Mouse (Mus musculus) ES-Bruce4 (cell line): ENCODE measurements around the gene Nudcd3. TPM values are rescaled to one million over a fixed set of nuclear protein-coding genes. Genes with fewer than 3 reads are reported as not detected.
"Not testable (repeated sequence)": the region's sequence is repeated elsewhere in the genome, so short reads cannot be mapped to it uniquely, and the experiment has no call there.

Experiments
- H3K27ac ChIP-seq: 2 replicates; pipeline ENCODE4 v1.5.1; 2012; ENCODE audit warnings: low read length, inconsistent platforms; ENCODE audit not compliant: insufficient read depth
- H3K27me3 ChIP-seq: 2 replicates; pipeline ENCODE4 v1.6.1; 2012; ENCODE audit warnings: mild to moderate bottlenecking, low read length, inconsistent platforms; ENCODE audit not compliant: control insufficient read depth, poor library complexity, insufficient read depth, severe bottlenecking
- H3K36me3 ChIP-seq: 2 replicates; pipeline ENCODE4 v1.6.1; 2012; ENCODE audit warnings: inconsistent platforms, mild to moderate bottlenecking, low read length, moderate library complexity; ENCODE audit not compliant: control insufficient read depth, poor library complexity, insufficient read depth, severe bottlenecking
- H3K4me1 ChIP-seq: one replicate; pipeline ENCODE4 v1.8.1; 2011; ENCODE audit warnings: low read length; ENCODE audit not compliant: control insufficient read depth, insufficient read depth
- H3K4me3 ChIP-seq: 2 replicates; pipeline ENCODE4 v1.5.1; 2011; ENCODE audit warnings: low read depth, mild to moderate bottlenecking, low read length
- H3K9ac ChIP-seq: 2 replicates; pipeline ENCODE4 v1.6.1; 2012; ENCODE audit warnings: low read depth, mild to moderate bottlenecking, inconsistent platforms; ENCODE audit not compliant: poor library complexity, severe bottlenecking
- H3K9me3 ChIP-seq: replicated peaks from 2 replicates; pipeline ENCODE4 v1.6.1; 2012; ENCODE audit warnings: mild to moderate bottlenecking, low read length, inconsistent platforms; ENCODE audit not compliant: control insufficient read depth, poor library complexity, insufficient read depth, severe bottlenecking
- CTCF ChIP-seq: IDR thresholded peaks from one replicate; pipeline ENCODE4 v1.8.1; 2011; ENCODE audit warnings: low read depth, low read length
- EP300 ChIP-seq: IDR thresholded peaks from 2 replicates; pipeline ENCODE4 v1.6.1; 2011; ENCODE audit warnings: low read depth, low read length; ENCODE audit not compliant: insufficient read depth
- POLR2A ChIP-seq: IDR thresholded peaks from one replicate; pipeline ENCODE4 v1.8.1; 2011; ENCODE audit warnings: low read length; ENCODE audit not compliant: insufficient read depth
- polyA plus RNA-seq: library from polyadenylated mRNA; stranded (reverse); fragments of >200 nt; gene quantifications from 2 replicates; pipeline ENCODE4 v1.2.4, GENCODE M21; 2011; ENCODE audit warnings: low read depth; ENCODE audit not compliant: missing spikeins, insufficient read depth, insufficient read length

Gene Nudcd3
- polyA plus RNA-seq, 1 experiment, result 78.2 TPM

DNA sequence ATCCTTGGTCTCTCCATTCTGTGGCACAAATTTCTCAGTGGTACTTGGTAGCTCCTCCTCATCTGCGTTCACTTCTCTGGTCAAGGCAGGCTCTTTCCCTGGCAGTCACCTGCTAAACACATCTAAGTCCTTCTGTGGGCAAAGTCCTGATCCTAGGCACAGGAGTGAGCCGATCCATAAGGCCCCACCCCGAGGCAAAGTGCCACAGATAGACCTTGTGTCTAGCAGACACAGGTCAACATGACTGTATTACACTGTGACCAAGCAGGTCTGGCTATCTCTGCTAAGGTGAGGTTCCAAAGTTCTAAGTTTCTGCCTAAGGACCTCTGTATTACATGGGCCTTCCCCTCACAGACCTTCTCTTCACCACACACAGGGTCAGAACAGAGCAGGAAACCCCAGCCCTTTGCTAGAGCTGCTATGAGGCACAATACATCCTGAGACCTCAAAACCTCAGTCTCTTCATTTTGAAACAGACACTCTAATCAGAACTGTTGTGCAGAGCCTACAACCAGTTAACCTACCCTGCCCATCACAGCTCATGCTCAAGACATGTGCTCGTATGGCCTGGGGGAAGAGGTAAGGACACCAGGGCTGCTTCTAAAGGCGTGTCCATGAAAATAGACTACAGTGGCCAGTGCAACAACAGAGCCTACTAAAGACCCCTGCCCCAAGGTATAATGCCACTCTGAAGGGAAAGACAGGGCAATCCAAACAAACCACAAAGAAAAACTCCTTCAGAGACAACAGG is 88.3 kb downstream of the Nudcd3 start:
- Histone ChIP-seq H3K4me3 (no peak overlapping the region), H3K4me1 (no peaks in the 10 kb centered on the region), H3K9me3 (no peaks in the 10 kb centered on the region), H3K27ac (no peak overlapping the region), H3K27me3 (no peaks in the 10 kb centered on the region), H3K36me3 (peaks cover 32% of the 10 kb centered on the region), H3K9ac (no peak overlapping the region)
- TF ChIP-seq POLR2A (no peak), EP300 (no peak), CTCF (no peak)

DNA sequence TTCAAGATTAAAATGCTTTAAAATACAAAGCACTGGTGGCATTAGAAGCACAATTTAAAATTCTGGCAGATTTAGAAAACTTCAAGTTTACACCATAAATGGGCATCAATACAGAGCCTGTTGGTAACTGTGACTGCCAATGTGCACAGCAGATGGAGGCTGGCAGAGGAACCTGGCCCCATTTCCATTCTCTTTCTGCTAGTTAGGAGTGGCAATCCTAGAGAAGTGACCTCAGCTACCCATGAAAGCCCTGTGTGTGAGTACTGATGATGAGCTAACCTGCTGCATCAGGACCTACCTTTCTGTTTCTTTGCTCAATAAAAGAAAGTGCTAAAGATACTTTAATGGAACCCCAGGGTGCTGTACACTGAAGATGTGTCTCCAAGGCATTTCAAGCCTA is 90.2 kb downstream of the Nudcd3 start:
- no peak overlapping the region for H3K27ac ChIP-seq
- no peak overlapping the region for H3K9ac ChIP-seq
- H3K9me3 ChIP-seq, result no peaks in the 10 kb centered on the region
- TF ChIP-seq CTCF (no peak), EP300 (no peak), POLR2A (no peak)
- H3K27me3 ChIP-seq, result no peaks in the 10 kb centered on the region
- no peaks in the 10 kb centered on the region for H3K4me1 ChIP-seq
- H3K4me3 ChIP-seq, result no peak overlapping the region
- H3K36me3 ChIP-seq, result peaks cover 40% of the 10 kb centered on the region

DNA sequence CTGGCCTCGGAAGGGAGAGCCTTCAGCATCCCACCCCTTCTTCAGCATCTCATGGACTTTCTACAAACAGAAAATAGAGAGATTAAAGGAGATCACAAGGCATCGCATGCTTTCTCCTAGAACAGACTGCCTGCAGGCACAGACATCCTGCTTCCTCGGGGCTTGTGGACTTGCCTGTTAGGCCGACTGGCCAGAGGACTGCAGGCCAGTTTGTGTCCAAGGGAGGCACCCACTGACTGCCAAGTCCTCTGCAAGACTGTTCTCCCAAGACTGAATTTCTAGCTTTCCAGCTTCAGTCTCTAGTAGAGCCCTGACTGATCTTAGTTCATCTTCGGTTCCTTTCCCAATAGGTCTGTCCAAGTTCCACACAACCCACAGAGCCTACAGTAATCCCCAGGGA is 91.9 kb downstream of the Nudcd3 start:
- no peaks in the 10 kb centered on the region for H3K27me3 ChIP-seq
- H3K4me3 ChIP-seq, result no peak overlapping the region
- TF ChIP-seq CTCF (no peak), EP300 (no peak), POLR2A (no peak)
- H3K4me1 ChIP-seq, result no peaks in the 10 kb centered on the region
- H3K36me3 ChIP-seq, result peaks cover 40% of the 10 kb centered on the region
- H3K9me3 ChIP-seq, result no peaks in the 10 kb centered on the region
- no peak overlapping the region for H3K9ac ChIP-seq
- no peak overlapping the region for H3K27ac ChIP-seq

DNA sequence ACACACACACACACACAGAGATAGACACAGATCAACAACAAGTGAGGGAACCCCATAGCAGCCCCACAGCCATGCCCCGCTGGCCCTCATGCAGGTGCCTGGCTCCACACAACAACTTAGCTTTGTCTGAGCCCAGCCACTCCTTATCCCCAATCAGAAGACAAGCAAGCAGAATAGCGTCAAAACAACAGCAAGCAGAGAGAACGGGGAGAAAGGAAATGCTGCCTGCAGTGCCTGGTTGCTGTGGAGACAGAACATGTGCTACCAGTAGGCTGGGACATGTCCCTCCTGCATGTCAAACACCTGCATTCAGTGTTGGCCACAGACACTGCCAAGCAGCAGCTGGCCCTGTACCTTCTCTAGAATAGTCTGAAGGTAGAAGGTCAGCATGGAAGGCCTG is 92.5 kb downstream of the Nudcd3 start:
- Histone ChIP-seq H3K9me3 (no peaks in the 10 kb centered on the region), H3K4me1 (no peaks in the 10 kb centered on the region), H3K9ac (no peak overlapping the region), H3K27me3 (no peaks in the 10 kb centered on the region), H3K27ac (no peak overlapping the region), H3K36me3 (peaks cover 36% of the 10 kb centered on the region), H3K4me3 (no peak overlapping the region)
- TF ChIP-seq POLR2A, result no peak
- TF ChIP-seq EP300, result no peak
- TF ChIP-seq CTCF, result no peak

DNA sequence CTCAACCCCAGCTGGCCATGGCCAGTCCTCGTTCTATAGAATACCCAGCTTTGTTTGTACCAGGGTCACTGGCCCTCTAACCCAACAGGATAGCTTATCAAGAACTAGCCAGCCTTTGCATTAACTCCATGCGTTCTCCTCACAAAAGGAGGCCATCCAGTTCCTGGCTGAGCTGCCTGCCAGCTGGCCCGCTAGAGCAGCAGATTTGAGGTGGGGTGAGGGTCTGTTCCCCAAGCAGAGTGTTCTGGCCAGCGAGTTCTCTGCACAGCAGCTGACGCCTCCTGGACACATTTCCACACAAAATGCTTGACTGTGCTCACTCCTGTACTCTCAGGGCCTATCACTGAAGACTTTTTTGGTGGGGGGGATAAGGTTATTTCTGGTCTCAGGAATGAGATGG is 95.5 kb downstream of the Nudcd3 start:
- Histone ChIP-seq H3K9me3 (no peaks in the 10 kb centered on the region), H3K9ac (no peak overlapping the region), H3K27me3 (no peaks in the 10 kb centered on the region), H3K36me3 (peaks cover 17% of the 10 kb centered on the region), H3K4me1 (no peaks in the 10 kb centered on the region), H3K4me3 (no peak overlapping the region), H3K27ac (no peak overlapping the region)
- no peak for TF ChIP-seq EP300
- TF ChIP-seq CTCF, result no peak
- TF ChIP-seq POLR2A, result no peak

DNA sequence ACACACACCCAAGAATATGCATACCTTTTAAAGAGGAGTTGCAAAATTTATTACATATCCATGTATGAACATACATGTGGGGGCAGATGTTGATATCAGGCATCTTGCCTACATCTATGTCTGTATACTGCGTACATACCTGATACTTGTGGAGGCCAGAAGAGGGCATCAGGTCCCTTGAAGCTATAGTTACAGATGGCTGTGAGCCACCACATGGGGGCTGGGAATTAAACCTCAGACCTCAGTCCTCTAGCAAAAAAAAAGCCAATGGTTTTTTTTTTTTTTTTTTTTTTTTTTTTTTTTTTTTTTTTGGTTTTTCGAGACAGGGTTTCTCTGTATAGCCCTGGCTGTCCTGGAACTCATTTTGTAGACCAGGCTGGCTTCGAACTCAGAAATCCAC is 103.6 kb downstream of the Nudcd3 start:
- H3K4me1 ChIP-seq, H3K4me3 ChIP-seq, H3K36me3 ChIP-seq, H3K9me3 ChIP-seq, H3K27ac ChIP-seq, H3K9ac ChIP-seq, H3K27me3 ChIP-seq: not testable (repeated sequence)
